Mouse (Mus musculus) limb, embryonic 11.5 days (tissue): Measurements from ENCODE around the gene Tor1aip2. TPM values are rescaled to one million over a fixed set of nuclear protein-coding genes. Genes with fewer than 3 reads are reported as not detected.
"Not testable (repeated sequence)": the region's sequence is repeated elsewhere in the genome, so short reads cannot be mapped to it uniquely, and the experiment has no call there.

ENCODE experiments used
- ATAC-seq: fragments of 200-750 bp; cut with Nextera tagmentation; 2 replicates; pipeline ENCODE4 v1.8.0; 2017; ENCODE audit warnings: low read depth; ENCODE audit not compliant: insufficient number of reproducible peaks, low FRiP score, low TSS enrichment
- DNase-seq: peaks from one replicate; pipeline ENCODE4 v3.0.0-alpha.2; 2015; ENCODE audit warnings: low spot score
- H3K27ac ChIP-seq: fragments of 300-500 bp; sonication (generic); replicated peaks from 2 replicates; pipeline ENCODE4 v1.5.1; 2014; ENCODE audit warnings: low read depth, mild to moderate bottlenecking, low read length
- H3K27me3 ChIP-seq: fragments of 300-500 bp; sonication (generic); 2 replicates; pipeline ENCODE4 v1.6.1; 2014; ENCODE audit warnings: mild to moderate bottlenecking, low read length, mixed read lengths; ENCODE audit not compliant: control insufficient read depth, insufficient read depth
- H3K36me3 ChIP-seq: fragments of 300-500 bp; sonication (generic); 2 replicates; pipeline ENCODE4 v1.6.1; 2014; ENCODE audit warnings: mild to moderate bottlenecking, low read length, moderate library complexity, mixed read lengths; ENCODE audit not compliant: control insufficient read depth, insufficient read depth
- H3K4me1 ChIP-seq: fragments of 300-500 bp; sonication (generic); 2 replicates; pipeline ENCODE4 v1.6.1; 2014; ENCODE audit warnings: low read length, mixed read lengths; ENCODE audit not compliant: control insufficient read depth, insufficient read depth
- H3K4me2 ChIP-seq: fragments of 300-500 bp; sonication (generic); 2 replicates; pipeline ENCODE4 v1.6.1; 2014; ENCODE audit warnings: low read depth, mild to moderate bottlenecking, moderate library complexity; ENCODE audit not compliant: severe bottlenecking
- H3K4me3 ChIP-seq: fragments of 300-500 bp; sonication (generic); 2 replicates; pipeline ENCODE4 v1.5.1; 2014; ENCODE audit warnings: low read depth, low read length
- H3K9ac ChIP-seq: fragments of 300-500 bp; sonication (generic); 2 replicates; pipeline ENCODE4 v1.6.1; 2014; ENCODE audit warnings: mild to moderate bottlenecking, low read length
- H3K9me3 ChIP-seq: fragments of 300-500 bp; sonication (generic); 2 replicates; pipeline ENCODE4 v1.6.1; 2016; ENCODE audit warnings: low read length; ENCODE audit not compliant: control insufficient read depth
- WGBS: fragments of 180-500 bp; shearing (Covaris S2); extraction: QIAGEN DNeasy Blood & Tissue Kit; methylation state at CpG from one replicate; pipeline ENCODE4 v1.1.7; 2014; 5-methylcytosine and 5-hydroxymethylcytosine counted together
- polyA plus RNA-seq: library from polyadenylated mRNA; unstranded; fragments of >200 nt; fragmentation: Nextera tagmentation; extraction: Ambion mirVana; gene quantifications from 2 replicates; pipeline ENCODE4 v1.2.1, GENCODE M21; 2014

Tor1aip2 gene
- polyA plus RNA-seq, 1 experiment from 2014 or later: 130 TPM

- Histone ChIP-seq H3K9me3 (no peaks in the 10 kb centered on the region), H3K4me1 (0 out of 2 replicates have a peak, but pooled peaks cover 5% of the 10 kb centered on the region), H3K4me2 (peak overlapping the region; percentile 65), H3K36me3 (peaks cover 10% of the 10 kb centered on the region; the same call in 1 of the 2 replicates), H3K27me3 (no peaks in the 10 kb centered on the region), H3K27ac (no peak overlapping the region), H3K4me3 (peak overlapping the region; percentile 72), H3K9ac (peak overlapping the region; percentile 88)
- 38% methylated on average over 1 of the region's 1 CpGs for WGBS
- ATAC-seq: no peak
- DNase-seq: no peak
Observed at GRCm38 (mm10) chr1:156034661-156035060, 542 bp upstream of the Tor1aip2 start.

- Histone ChIP-seq H3K36me3 (peaks cover 6% of the 10 kb centered on the region; the same call in 1 of the 2 replicates), H3K4me3 (peak within 1 kb of the TSS; percentile 72), H3K27ac (peak within 1 kb of the TSS; percentile 99), H3K4me2 (peak within 1 kb of the TSS; percentile 65), H3K4me1 (0 out of 2 replicates have a peak, but pooled peaks cover 5% of the 10 kb centered on the region), H3K9me3 (no peaks in the 10 kb centered on the region), H3K9ac (peak within 1 kb of the TSS; percentile 88), H3K27me3 (no peaks in the 10 kb centered on the region)
- WGBS: 0% methylated on average over 59 of the region's 59 CpGs
- ATAC-seq: peak; percentile 93
- DNase-seq: peak; percentile 97
Observed at GRCm38 (mm10) chr1:156035930-156036737, 931 bp downstream of the Tor1aip2 start, which contains the start of gene Tor1aip1. Tor1aip1 (minus strand) TSS chr1:156036480.

- H3K9ac ChIP-seq: no peak overlapping the region
- no peak overlapping the region for H3K4me3 ChIP-seq
- ATAC-seq (no peak), DNase-seq (no peak)
- H3K4me2 ChIP-seq: no peak overlapping the region
- H3K4me1 ChIP-seq: peaks cover 9% of the 10 kb centered on the region; the same call in 1 of the 2 replicates
- no peaks in the 10 kb centered on the region for H3K27me3 ChIP-seq
- H3K9me3 ChIP-seq: no peaks in the 10 kb centered on the region
- H3K36me3 ChIP-seq: peaks cover 5% of the 10 kb centered on the region; the same call in 1 of the 2 replicates
- H3K27ac ChIP-seq: 0 out of 2 replicates have a peak overlapping the region, but pooled peaks have one; percentile 45
- WGBS: 68% methylated on average over 5 of the region's 5 CpGs
Observed at GRCm38 (mm10) chr1:156037144-156037583, 2.0 kb downstream of the Tor1aip2 start.

- WGBS: 67% methylated on average over 7 of the region's 7 CpGs
- H3K36me3 ChIP-seq, H3K4me2 ChIP-seq, H3K4me1 ChIP-seq, H3K27ac ChIP-seq, H3K9me3 ChIP-seq, H3K27me3 ChIP-seq, H3K9ac ChIP-seq, DNase-seq, ATAC-seq, H3K4me3 ChIP-seq: not testable (repeated sequence)
Observed at GRCm38 (mm10) chr1:156039989-156040388, 4.8 kb downstream of the Tor1aip2 start.

GRCm38 (mm10) chr1:156040731-156041401 lies 5.7 kb downstream of the Tor1aip2 start:
- Histone ChIP-seq H3K9me3 (no peaks in the 10 kb centered on the region), H3K4me1 (peaks cover 8% of the 10 kb centered on the region; the same call in 1 of the 2 replicates), H3K4me3 (peak overlapping the region; percentile 49), H3K27ac (no peak overlapping the region), H3K27me3 (no peaks in the 10 kb centered on the region), H3K9ac (peak overlapping the region; percentile 53), H3K36me3 (peaks cover 2% of the 10 kb centered on the region; the same call in 1 of the 2 replicates), H3K4me2 (peak overlapping the region; percentile 33)
- ATAC-seq: peak; percentile 87
- peak; percentile 92 for DNase-seq
- 2% methylated on average over 22 of the region's 22 CpGs for WGBS

GRCm38 (mm10) chr1:156041451-156042241 lies 6.4 kb downstream of the Tor1aip2 start:
- 48% methylated on average over 7 of the region's 7 CpGs for WGBS
- Histone ChIP-seq H3K9me3 (no peaks in the 10 kb centered on the region), H3K27me3 (no peaks in the 10 kb centered on the region), H3K4me2 (peak overlapping the region; percentile 51), H3K9ac (no peak overlapping the region), H3K4me1 (peaks cover 8% of the 10 kb centered on the region; the same call in 1 of the 2 replicates), H3K27ac (no peak overlapping the region), H3K4me3 (peak overlapping the region; percentile 49), H3K36me3 (peaks cover 2% of the 10 kb centered on the region; the same call in 1 of the 2 replicates)
- DNase-seq (no peak), ATAC-seq (no peak)

- Histone ChIP-seq H3K4me1 (peaks cover 8% of the 10 kb centered on the region; the same call in 1 of the 2 replicates), H3K36me3 (peaks cover 2% of the 10 kb centered on the region; the same call in 1 of the 2 replicates), H3K27ac (no peak overlapping the region), H3K9me3 (no peaks in the 10 kb centered on the region), H3K4me3 (no peak overlapping the region), H3K9ac (no peak overlapping the region), H3K27me3 (no peaks in the 10 kb centered on the region), H3K4me2 (0 out of 2 replicates have a peak overlapping the region, but pooled peaks have one; percentile 51)
- DNase-seq: no peak
- no peak for ATAC-seq
- WGBS: 91% methylated on average over 5 of the region's 5 CpGs
Observed at GRCm38 (mm10) chr1:156042481-156042880, 7.3 kb downstream of the Tor1aip2 start.
